9 mouse cellular contexts compared by ENCODE assay signal in the genomic region with DNA sequence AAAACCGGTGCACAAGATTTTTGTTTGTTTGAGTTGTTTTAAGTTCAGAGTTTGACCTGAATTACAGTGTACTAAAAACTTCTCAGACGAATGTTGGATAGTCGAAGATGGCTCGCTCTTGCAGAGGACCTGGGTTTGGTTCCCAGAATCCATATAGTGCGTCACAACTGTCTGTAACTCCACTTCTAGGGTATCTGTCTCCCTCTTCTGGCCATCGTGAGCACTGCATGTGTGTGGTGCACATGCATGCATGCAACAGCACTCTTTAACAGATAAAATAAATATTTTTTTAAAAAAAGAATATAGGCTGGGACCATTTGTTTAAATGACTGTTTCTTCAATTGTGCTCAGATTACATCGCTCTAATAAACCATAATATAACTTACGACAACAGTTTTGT. TPM values are rescaled to one million over a fixed set of nuclear protein-coding genes. Genes with fewer than 3 reads are reported as not detected.
DNase-seq lines count a peak whose midpoint lies in the region; ATAC-seq and TF ChIP-seq lines count a peak whose summit lies in the region.
"Had no signal": no experiment of that assay in that cellular context is flagged by ENCODE, and none has a peak within 500 bp of the region (broad histone marks: within the 10 kb centered on the region; RNA-seq: fewer than 3 reads in every experiment).

No protein-coding gene starts in this region.

- H3K27ac ChIP-seq in forebrain, postnatal 0 days (ENCODE audit: low read depth, low read length) = no peak overlapping the region
- H3K27ac ChIP-seq in forebrain, embryonic 16.5 days (ENCODE audit: low read length) = no peak overlapping the region
- H3K27ac ChIP-seq in liver, embryonic 13.5 days = no peak overlapping the region

- H3K9me3 ChIP-seq in forebrain, postnatal 0 days (ENCODE audit: low read length) = no peaks in the 10 kb centered on the region
- H3K9me3 ChIP-seq in forebrain, embryonic 16.5 days (ENCODE audit: control insufficient read depth, low read length) = no peaks in the 10 kb centered on the region
- H3K9me3 ChIP-seq in liver, embryonic 13.5 days (replicated peaks) = no peaks in the 10 kb centered on the region

- 84% methylated on average over 8 of the region's 8 CpGs for WGBS in forebrain, postnatal 0 days
- WGBS in forebrain, embryonic 16.5 days = 83% methylated on average over 8 of the region's 8 CpGs
- WGBS in liver, embryonic 13.5 days (ENCODE audit: insufficient replicate concordance) = 75% methylated on average over 8 of the region's 8 CpGs

- H3K9ac ChIP-seq in forebrain, postnatal 0 days = no peak overlapping the region
- no peak overlapping the region for H3K9ac ChIP-seq in forebrain, embryonic 16.5 days (replicated peaks; ENCODE audit: low read depth, low read length)
- no peak overlapping the region for H3K9ac ChIP-seq in liver, embryonic 13.5 days

- no peaks in the 10 kb centered on the region for H3K27me3 ChIP-seq in forebrain, postnatal 0 days (ENCODE audit: insufficient read depth, low read length)
- H3K27me3 ChIP-seq in forebrain, embryonic 16.5 days (replicated peaks; ENCODE audit: control insufficient read depth, insufficient read depth, low read length) = no peaks in the 10 kb centered on the region
- no peaks in the 10 kb centered on the region for H3K27me3 ChIP-seq in liver, embryonic 13.5 days

- TF ChIP-seq CTCF in forebrain, postnatal 0 days (IDR thresholded peaks at IDR 0.05; ENCODE audit: low read depth) = peak; percentile 43

- no peak overlapping the region for H3K4me3 ChIP-seq in forebrain, postnatal 0 days (ENCODE audit: low read depth, low read length)
- H3K4me3 ChIP-seq in forebrain, embryonic 16.5 days (replicated peaks; ENCODE audit: low read length) = no peak overlapping the region
- H3K4me3 ChIP-seq in liver, embryonic 13.5 days (replicated peaks) = no peak overlapping the region

- H3K4me2 ChIP-seq in forebrain, postnatal 0 days (ENCODE audit: low read depth) = no peak overlapping the region
- H3K4me2 ChIP-seq in forebrain, embryonic 16.5 days (ENCODE audit: low read length) = no peak overlapping the region
- no peak overlapping the region for H3K4me2 ChIP-seq in liver, embryonic 13.5 days

- no peaks in the 10 kb centered on the region for H3K36me3 ChIP-seq in forebrain, postnatal 0 days (ENCODE audit: insufficient read depth)
- H3K36me3 ChIP-seq in forebrain, embryonic 16.5 days (ENCODE audit: control insufficient read depth, insufficient read depth) = no peaks in the 10 kb centered on the region
- H3K36me3 ChIP-seq in liver, embryonic 13.5 days = no peaks in the 10 kb centered on the region

- ATAC-seq in forebrain, postnatal 0 days = no peak
- ATAC-seq in forebrain, embryonic 16.5 days = no peak
- no peak for ATAC-seq in liver, embryonic 13.5 days (ENCODE audit: low read depth)
- no peak for ATAC-seq in granulocyte monocyte progenitor cell, adult 5-6 weeks (replicated peaks; ENCODE audit: poor library complexity, severe bottlenecking)

- peaks cover 8% of the 10 kb centered on the region; the same call in 1 of the 2 replicates for H3K4me1 ChIP-seq in forebrain, postnatal 0 days (ENCODE audit: insufficient read depth)
- H3K4me1 ChIP-seq in forebrain, embryonic 16.5 days (replicated peaks; ENCODE audit: control insufficient read depth, insufficient read depth, low read length) = peaks cover 15% of the 10 kb centered on the region
- H3K4me1 ChIP-seq in liver, embryonic 13.5 days (replicated peaks) = peaks cover 22% of the 10 kb centered on the region

- DNase-seq in forebrain, postnatal 0 days = no peak
- DNase-seq in right cerebral cortex, postnatal 4 days = peak; percentile 21
- no peak for DNase-seq in right cerebral cortex, postnatal 25 days
- DNase-seq in liver, embryonic 13.5 days = peak; percentile 19
- DNase-seq in thymus, postnatal 36 days = peak; percentile 44 to 46
- no peak for DNase-seq in Muller cell, postnatal 12 days (ENCODE audit: inconsistent ontology term)

RNA-seq across cellular contexts. Expression of a gene that starts 3.1 kb away (rescaled TPM):
- 24.5 and 24.9 TPM in 2 replicates for total RNA-seq in forebrain, postnatal 0 days (2014; rRNA removed)
- 12.7 and 18.1 TPM in 2 replicates for polyA plus RNA-seq in forebrain, postnatal 0 days (2015; fragmentation: Nextera tagmentation; extraction: Ambion mirVana)
- 11.0 and 13.3 TPM in 2 replicates for polyA plus RNA-seq in forebrain, embryonic 16.5 days (2015; fragmentation: Nextera tagmentation; extraction: Ambion mirVana)
- 1.5 and 2.0 TPM in 2 replicates for polyA plus RNA-seq in liver, embryonic 13.5 days (2015; fragmentation: Nextera tagmentation; extraction: Ambion mirVana)
- total RNA-seq in granulocyte monocyte progenitor cell, adult 5-6 weeks (2014; fragmentation: Nextera tagmentation) = 4.1 and 10.1 TPM in 2 replicates
- 3.3 and 5.0 TPM in 2 replicates for total RNA-seq in granulocyte monocyte progenitor cell, adult 5-6 weeks (2017)

RNA-seq across cellular contexts. Expression of a gene that starts 19.6 kb away (rescaled TPM):
- total RNA-seq in forebrain, postnatal 0 days (2014; rRNA removed) = not detected in 2 replicates
- not detected in 2 replicates for polyA plus RNA-seq in forebrain, postnatal 0 days (2015; fragmentation: Nextera tagmentation; extraction: Ambion mirVana)
- polyA plus RNA-seq in forebrain, embryonic 16.5 days (2015; fragmentation: Nextera tagmentation; extraction: Ambion mirVana) = not detected in 2 replicates
- not detected in 2 replicates for polyA plus RNA-seq in liver, embryonic 13.5 days (2015; fragmentation: Nextera tagmentation; extraction: Ambion mirVana)
- total RNA-seq in granulocyte monocyte progenitor cell, adult 5-6 weeks (2014; fragmentation: Nextera tagmentation) = not detected in 2 replicates
- not detected in 2 replicates for total RNA-seq in granulocyte monocyte progenitor cell, adult 5-6 weeks (2017)
- total RNA-seq: heart, adult 18-20 months had no signal

RNA-seq across cellular contexts. Expression of a gene that starts 26.3 kb away (rescaled TPM):
- total RNA-seq in forebrain, postnatal 0 days (2014; rRNA removed) = 0.54 and 0.76 TPM in 2 replicates
- 0.97 and 1.2 TPM in 2 replicates for polyA plus RNA-seq in forebrain, postnatal 0 days (2015; fragmentation: Nextera tagmentation; extraction: Ambion mirVana)
- polyA plus RNA-seq in forebrain, embryonic 16.5 days (2015; fragmentation: Nextera tagmentation; extraction: Ambion mirVana) = 0.48 and 0.99 TPM in 2 replicates
- 7.5 and 9.6 TPM in 2 replicates for polyA plus RNA-seq in liver, embryonic 13.5 days (2015; fragmentation: Nextera tagmentation; extraction: Ambion mirVana)
- 1.8 and 6.8 TPM in 2 replicates for total RNA-seq in granulocyte monocyte progenitor cell, adult 5-6 weeks (2014; fragmentation: Nextera tagmentation)
- 1.5 and 1.8 TPM in 2 replicates for total RNA-seq in granulocyte monocyte progenitor cell, adult 5-6 weeks (2017)

RNA-seq across cellular contexts. Expression of a gene that starts 44.9 kb away (rescaled TPM):
- total RNA-seq in forebrain, postnatal 0 days (2014; rRNA removed) = 6.2 and 6.9 TPM in 2 replicates
- polyA plus RNA-seq in forebrain, postnatal 0 days (2015; fragmentation: Nextera tagmentation; extraction: Ambion mirVana) = 5.7 and 7.6 TPM in 2 replicates
- 6.0 and 6.8 TPM in 2 replicates for polyA plus RNA-seq in forebrain, embryonic 16.5 days (2015; fragmentation: Nextera tagmentation; extraction: Ambion mirVana)
- polyA plus RNA-seq in liver, embryonic 13.5 days (2015; fragmentation: Nextera tagmentation; extraction: Ambion mirVana) = 16.2 and 18.0 TPM in 2 replicates
- 13.7 and 28.1 TPM in 2 replicates for total RNA-seq in granulocyte monocyte progenitor cell, adult 5-6 weeks (2014; fragmentation: Nextera tagmentation)
- total RNA-seq in granulocyte monocyte progenitor cell, adult 5-6 weeks (2017) = 48.8 and 55.6 TPM in 2 replicates

Comparison
In these comparisons a context has a peak if more than half of its experiments do, and no peak if none do; other contexts are left out.
1. DNase-seq: peak in right cerebral cortex, postnatal 4 days (single experiment), liver, embryonic 13.5 days (single experiment) and thymus, postnatal 36 days (2 of 2); none in forebrain, postnatal 0 days (single experiment), right cerebral cortex, postnatal 25 days (single experiment) and Muller cell, postnatal 12 days (single experiment).